Mouse (Mus musculus): Measurements from ENCODE around the gene Tjp1. TPM values are rescaled to one million over a fixed set of nuclear protein-coding genes. Genes with fewer than 3 reads are reported as not detected.

The Tjp1 gene
- total RNA-seq, 1 experiment, result 39.3 TPM

GRCm38 (mm10) chr7:65274216-65274615, 253.4 kb downstream of the Tjp1 start:
- no peak overlapping the region for H3K27ac ChIP-seq (ENCODE audit: insufficient read depth, low read depth, low read length, poor library complexity, severe bottlenecking)
- no peaks in the 10 kb centered on the region for H3K36me3 ChIP-seq (ENCODE audit: control insufficient read depth, insufficient read depth, low read length, poor library complexity, severe bottlenecking)
- no peak overlapping the region for H3K9ac ChIP-seq (ENCODE audit: insufficient read depth, low read depth, low read length, poor library complexity, severe bottlenecking)
- in situ Hi-C loops (cut with MboI; ENCODE audit: low sequenced_read_pairs in 2 of 2, unreplicated experiment in 2 of 2), result no loop called here
- no peak for DNase-seq (ENCODE audit: low read depth, low spot score)
- H3K4me3 ChIP-seq (ENCODE audit: insufficient read depth in 1 of 2, low read depth in 1 of 2, low read length in 2 of 2, poor library complexity in 1 of 2, severe bottlenecking in 1 of 2), result no peak overlapping the region
- no peaks in the 10 kb centered on the region for H3K4me1 ChIP-seq (ENCODE audit: control insufficient read depth in 2 of 2, insufficient read depth in 2 of 2, low read length in 2 of 2, poor library complexity in 1 of 2)
- TF ChIP-seq HCFC1 (IDR thresholded peaks at IDR 0.05; ENCODE audit: borderline replicate concordance, insufficient read depth, low read length), result no peak
- no peak for TF ChIP-seq CHD2 (IDR thresholded peaks at IDR 0.05; ENCODE audit: low read depth, low read length)
- TF ChIP-seq ZNF384 (IDR thresholded peaks at IDR 0.05; ENCODE audit: low read depth, low read length), result no peak
- TF ChIP-seq ZC3H11A (IDR thresholded peaks at IDR 0.05; ENCODE audit: borderline replicate concordance, low read depth, low read length), result no peak
- no peak for TF ChIP-seq MAFK (IDR thresholded peaks at IDR 0.05; ENCODE audit: insufficient read depth, low read depth, low read length)
- H3K9me3 ChIP-seq (ENCODE audit: control insufficient read depth, insufficient read depth, low read depth, low read length), result no peaks in the 10 kb centered on the region

- Histone ChIP-seq H3K27ac (ENCODE audit: insufficient read depth, low read depth, low read length, poor library complexity, severe bottlenecking) (no peak overlapping the region), H3K9me3 (ENCODE audit: control insufficient read depth, insufficient read depth, low read depth, low read length) (no peaks in the 10 kb centered on the region), H3K4me1 (ENCODE audit: control insufficient read depth in 2 of 2, insufficient read depth in 2 of 2, low read length in 2 of 2, poor library complexity in 1 of 2) (no peaks in the 10 kb centered on the region), H3K36me3 (ENCODE audit: control insufficient read depth, insufficient read depth, low read length, poor library complexity, severe bottlenecking) (no peaks in the 10 kb centered on the region), H3K9ac (ENCODE audit: insufficient read depth, low read depth, low read length, poor library complexity, severe bottlenecking) (no peak overlapping the region), H3K4me3 (ENCODE audit: insufficient read depth in 1 of 2, low read depth in 1 of 2, low read length in 2 of 2, poor library complexity in 1 of 2, severe bottlenecking in 1 of 2) (no peak overlapping the region)
- in situ Hi-C loops (cut with MboI; ENCODE audit: low sequenced_read_pairs in 2 of 2, unreplicated experiment in 2 of 2), result no loop called here
- TF ChIP-seq HCFC1 (IDR thresholded peaks at IDR 0.05; ENCODE audit: borderline replicate concordance, insufficient read depth, low read length), result no peak
- no peak for TF ChIP-seq MAFK (IDR thresholded peaks at IDR 0.05; ENCODE audit: insufficient read depth, low read depth, low read length)
- no peak for DNase-seq (ENCODE audit: low read depth, low spot score)
Measured at GRCm38 (mm10) chr7:65249656-65250055, 277.9 kb downstream of the Tjp1 start.

Other genes with a start within 250 kb of the Tjp1 start
- gene Tarsl2, start 117.1 kb upstream of the Tjp1 start, total RNA-seq (2012; rRNA removed), result 3.0 and 3.2 TPM in 2 replicates
- 77.2 and 135 TPM in 2 replicates for gene Tm2d3, start 163.4 kb upstream of the Tjp1 start, total RNA-seq (2012; rRNA removed)

Measured in ES-E14 (cell line).